ENCODE assay signal across 9 mouse cellular contexts in the genomic region with DNA sequence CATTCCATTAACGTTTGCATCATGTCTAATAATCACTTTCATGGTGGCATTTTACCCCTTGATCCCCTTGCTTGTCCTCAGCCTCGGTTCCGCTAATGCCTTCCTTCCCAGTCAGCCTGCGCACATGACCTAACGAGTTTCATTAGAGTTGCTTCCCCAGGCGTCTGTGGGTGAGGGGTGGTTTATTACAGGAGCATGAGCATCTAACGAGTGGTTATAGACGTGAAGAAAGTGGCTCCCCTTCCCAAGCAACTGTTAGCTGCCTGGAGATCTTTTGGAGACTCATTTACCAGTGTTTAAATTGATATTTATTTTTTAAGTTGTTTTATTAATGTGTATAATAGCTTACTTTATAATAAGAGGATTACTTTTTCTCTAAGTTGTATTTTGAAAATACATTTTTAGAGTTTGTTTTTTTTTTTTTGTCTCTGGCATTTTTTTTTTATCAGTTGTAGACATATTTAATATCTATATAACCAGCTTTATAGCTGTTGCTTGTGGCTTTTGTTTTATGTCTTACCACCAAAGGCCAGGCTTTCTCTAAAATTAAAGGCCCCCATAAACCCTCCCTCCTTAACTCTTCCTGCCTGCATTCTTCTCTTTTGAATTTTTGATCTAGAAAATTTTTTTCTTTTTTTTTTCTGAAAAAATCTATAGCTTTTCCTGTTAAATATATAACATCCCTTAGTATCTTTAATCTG.
DNase-seq lines count a peak whose midpoint lies in the region; ATAC-seq and TF ChIP-seq lines count a peak whose summit lies in the region.
"Had no signal": no experiment of that assay in that cellular context is flagged by ENCODE, and none has a peak within 500 bp of the region (broad histone marks: within the 10 kb centered on the region; RNA-seq: fewer than 3 reads in every experiment).

No protein-coding gene starts in this region.

- H3K4me3 ChIP-seq in lung, embryonic 16.5 days (ENCODE audit: low read length) = no peak overlapping the region
- H3K4me3 ChIP-seq in lung, adult 2 months (replicated peaks; ENCODE audit: extremely low read depth, low read depth, low read length) = no peak overlapping the region
- no peak overlapping the region for H3K4me3 ChIP-seq in embryonic facial prominence, embryonic 10.5 days
- H3K4me3 ChIP-seq in midbrain, embryonic 15.5 days = no peak overlapping the region

- H3K27ac ChIP-seq in lung, embryonic 16.5 days (ENCODE audit: low read length) = no peak overlapping the region
- H3K27ac ChIP-seq in embryonic facial prominence, embryonic 10.5 days (replicated peaks) = no peak overlapping the region
- no peak overlapping the region for H3K27ac ChIP-seq in midbrain, embryonic 15.5 days

- H3K9me3 ChIP-seq in lung, embryonic 16.5 days (ENCODE audit: control insufficient read depth, low read length) = no peaks in the 10 kb centered on the region
- no peaks in the 10 kb centered on the region for H3K9me3 ChIP-seq in embryonic facial prominence, embryonic 10.5 days
- H3K9me3 ChIP-seq in midbrain, embryonic 15.5 days = no peaks in the 10 kb centered on the region

- TF ChIP-seq POLR2A in lung, adult 2 months (IDR thresholded peaks at IDR 0.05; ENCODE audit: borderline replicate concordance, extremely low read depth, low read depth, low read length) = no peak

- no peaks in the 10 kb centered on the region for H3K36me3 ChIP-seq in lung, embryonic 16.5 days (ENCODE audit: control insufficient read depth, insufficient read depth, low read length)
- H3K36me3 ChIP-seq in embryonic facial prominence, embryonic 10.5 days (replicated peaks) = no peaks in the 10 kb centered on the region
- no peaks in the 10 kb centered on the region for H3K36me3 ChIP-seq in midbrain, embryonic 15.5 days (replicated peaks)

- no peak for DNase-seq in lung, adult 2 months
- DNase-seq in embryonic facial prominence, embryonic 10.5 days (ENCODE audit: low spot score) = peak; percentile 9
- DNase-seq in hindlimb bud, embryonic 11.5 days (ENCODE audit: extremely low spot score, low read depth, low spot score) = peak; percentile 20
- no peak for DNase-seq in thymus, postnatal 36 days
- no peak for DNase-seq in thymus, postnatal 25 days
- no peak for DNase-seq in cerebellum, adult 9-11 months
- DNase-seq: kidney, postnatal 10 days had no signal

- H3K4me2 ChIP-seq in lung, embryonic 16.5 days (ENCODE audit: low read depth, low read length) = no peak overlapping the region
- peak overlapping the region; percentile 19; the same call in 1 of the 2 replicates for H3K4me2 ChIP-seq in midbrain, embryonic 15.5 days

- no peaks in the 10 kb centered on the region for H3K27me3 ChIP-seq in lung, embryonic 16.5 days (ENCODE audit: control insufficient read depth, insufficient read depth, low read depth, low read length)
- no peaks in the 10 kb centered on the region for H3K27me3 ChIP-seq in embryonic facial prominence, embryonic 10.5 days (replicated peaks; ENCODE audit: low read depth, poor library complexity, severe bottlenecking)
- no peaks in the 10 kb centered on the region for H3K27me3 ChIP-seq in midbrain, embryonic 15.5 days (replicated peaks)

- TF ChIP-seq CTCF in lung, adult 2 months (IDR thresholded peaks at IDR 0.05; ENCODE audit: insufficient read depth, low read length) = no peak

- WGBS in lung, embryonic 16.5 days = 43% methylated on average over 8 of the region's 8 CpGs
- WGBS in lung, adult 2 months = 62% methylated on average over 8 of the region's 8 CpGs
- 39% methylated on average over 8 of the region's 8 CpGs for WGBS in embryonic facial prominence, embryonic 10.5 days
- WGBS in midbrain, embryonic 15.5 days = 17% methylated on average over 8 of the region's 8 CpGs

- 0 out of 2 replicates have a peak, but pooled peaks have one; percentile 38 for ATAC-seq in lung, embryonic 16.5 days (ENCODE audit: low read depth)
- ATAC-seq in midbrain, embryonic 15.5 days (replicated peaks) = peak; percentile 48; the same call in 1 of the 2 replicates

- H3K4me1 ChIP-seq in lung, embryonic 16.5 days (replicated peaks; ENCODE audit: control insufficient read depth, insufficient read depth, low read length) = no peaks in the 10 kb centered on the region
- no peaks in the 10 kb centered on the region for H3K4me1 ChIP-seq in lung, adult 2 months (ENCODE audit: control insufficient read depth, insufficient read depth, low read length)
- H3K4me1 ChIP-seq in embryonic facial prominence, embryonic 10.5 days = peaks cover 7% of the 10 kb centered on the region
- peaks cover 20% of the 10 kb centered on the region for H3K4me1 ChIP-seq in midbrain, embryonic 15.5 days

- no peak overlapping the region for H3K9ac ChIP-seq in lung, embryonic 16.5 days (ENCODE audit: low read length)
- no peak overlapping the region for H3K9ac ChIP-seq in midbrain, embryonic 15.5 days

Comparison
In these comparisons a context has a peak if more than half of its experiments do, and no peak if none do; other contexts are left out.
1. DNase-seq: peak in embryonic facial prominence, embryonic 10.5 days (single experiment) and hindlimb bud, embryonic 11.5 days (single experiment); none in lung, adult 2 months (single experiment), thymus, postnatal 36 days (0 of 2), thymus, postnatal 25 days (single experiment) and cerebellum, adult 9-11 months (single experiment).